Mouse (Mus musculus) thymus, adult 2 months (tissue): ENCODE results near the gene Agps. TPM values are rescaled to one million over a fixed set of nuclear protein-coding genes. Genes with fewer than 3 reads are reported as not detected.

ENCODE experiments used
- DNase-seq: peaks from one replicate; pipeline ENCODE4 v3.0.0; 2021
- H3K27ac ChIP-seq: fragments of 200-500 bp; 2 replicates; pipeline ENCODE4 v1.5.1; 2012; ENCODE audit warnings: low read length, control low read depth; ENCODE audit not compliant: control insufficient read depth, insufficient read depth
- H3K27me3 ChIP-seq: fragments of 200-500 bp; 2 replicates; pipeline ENCODE4 v1.6.1; 2012; ENCODE audit warnings: mild to moderate bottlenecking, low read length, moderate library complexity, mixed read lengths; ENCODE audit not compliant: control insufficient read depth, insufficient read depth
- H3K36me3 ChIP-seq: fragments of 200-500 bp; 2 replicates; pipeline ENCODE4 v1.6.1; 2012; ENCODE audit warnings: mild to moderate bottlenecking, low read length, moderate library complexity; ENCODE audit not compliant: control insufficient read depth, insufficient read depth
- H3K4me1 ChIP-seq: fragments of 200-500 bp; replicated peaks from 2 replicates; pipeline ENCODE4 v1.6.1; 2012; ENCODE audit warnings: low read length; ENCODE audit not compliant: control insufficient read depth, insufficient read depth
- H3K4me3 ChIP-seq: fragments of 200-500 bp; 2 replicates; pipeline ENCODE4 v1.5.1; 2012; ENCODE audit warnings: mild to moderate bottlenecking, low read length, control low read depth, moderate library complexity; ENCODE audit not compliant: control insufficient read depth, insufficient read depth
- CTCF ChIP-seq: fragments of 200-500 bp; IDR thresholded peaks from 2 replicates; pipeline ENCODE4 v1.5.1; 2012; ENCODE audit warnings: mild to moderate bottlenecking, control low read depth, low read length, moderate library complexity, borderline replicate concordance; ENCODE audit not compliant: control insufficient read depth, poor library complexity, insufficient read depth; ENCODE audit errors: extremely low read depth
- POLR2A ChIP-seq: fragments of 200-500 bp; IDR thresholded peaks from 2 replicates; pipeline ENCODE4 v1.6.1; 2012; ENCODE audit warnings: mild to moderate bottlenecking, low read length, control low read depth, moderate library complexity; ENCODE audit not compliant: control insufficient read depth, poor library complexity, insufficient read depth; ENCODE audit errors: extremely low read depth
- WGBS: fragments of 180-500 bp; shearing (Covaris S2); methylation state at CpG from one replicate; pipeline ENCODE4 v1.1.7; 2018; 5-methylcytosine and 5-hydroxymethylcytosine counted together
- polyA plus RNA-seq: library from polyadenylated mRNA; depleted of rRNA; stranded (reverse); fragments of >200 nt; gene quantifications from 2 replicates; pipeline ENCODE4 v1.2.3, GENCODE M21; 2012

Gene Agps
- polyA plus RNA-seq, 1 experiment, result 10.2 TPM

DNA sequence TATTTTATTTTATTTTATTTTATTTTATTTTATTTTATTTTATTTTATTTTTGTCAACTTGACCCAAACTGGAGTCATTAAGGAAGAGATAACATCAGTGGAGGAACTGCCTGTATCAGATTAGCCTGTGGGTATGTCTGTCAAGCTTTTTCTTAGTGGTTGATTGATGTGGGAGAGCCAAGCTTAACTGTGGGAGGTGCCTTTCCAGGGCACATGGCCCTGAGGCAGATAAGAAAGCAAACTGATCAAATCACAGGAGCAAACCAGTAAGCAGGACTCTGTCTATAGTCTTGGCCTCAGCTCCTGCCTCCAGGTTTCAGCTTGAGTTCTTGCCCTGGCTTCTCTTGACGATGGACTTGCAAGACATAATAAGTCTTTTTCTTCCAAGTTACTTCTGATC lies 6.4 kb upstream of the Agps start:
- Histone ChIP-seq H3K4me1 (peaks cover 22% of the 10 kb centered on the region), H3K27me3 (no peaks in the 10 kb centered on the region), H3K27ac (no peak overlapping the region), H3K4me3 (no peak overlapping the region), H3K36me3 (no peaks in the 10 kb centered on the region)
- TF ChIP-seq CTCF, result no peak
- TF ChIP-seq POLR2A, result no peak
- WGBS, result 5% methylated on average over 1 of the region's 1 CpGs
- peak; percentile 17 for DNase-seq

DNA sequence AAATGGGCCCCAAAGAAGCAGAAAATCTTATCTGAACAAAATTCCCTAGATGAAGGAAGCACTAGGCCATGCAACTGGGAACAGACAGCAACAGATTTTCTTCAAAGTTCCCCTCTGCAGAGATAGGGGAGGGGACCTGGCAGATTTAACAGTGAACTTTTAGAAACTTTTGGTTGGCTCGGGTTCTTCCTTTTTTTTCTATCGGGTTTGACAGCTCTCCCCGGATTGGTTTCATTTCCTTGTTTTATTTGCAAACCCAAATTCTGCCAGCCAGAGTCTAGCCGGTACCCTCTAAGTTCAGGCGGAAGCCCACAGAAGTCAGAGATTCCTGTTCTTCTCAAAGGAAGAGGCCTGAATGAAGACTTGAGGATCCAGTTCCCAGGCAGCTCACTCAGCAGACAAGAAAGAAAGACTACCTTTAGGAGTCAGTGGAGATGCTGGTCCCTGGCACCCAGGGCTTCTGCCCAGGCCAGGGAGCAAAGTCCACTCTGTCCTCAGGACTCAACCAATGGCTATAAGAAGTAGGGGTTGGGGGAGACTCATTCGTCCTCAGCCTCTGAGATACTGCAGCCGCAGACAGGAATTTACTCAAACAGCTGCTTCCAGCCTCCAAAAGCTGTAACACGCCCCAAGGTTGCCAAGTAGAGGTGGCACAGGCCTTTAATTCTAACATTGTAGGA lies 2.9 kb upstream of the Agps start:
- TF ChIP-seq POLR2A (no peak), CTCF (no peak)
- no peak for DNase-seq
- Histone ChIP-seq H3K4me3 (no peak overlapping the region), H3K4me1 (peaks cover 22% of the 10 kb centered on the region), H3K36me3 (no peaks in the 10 kb centered on the region), H3K27ac (no peak overlapping the region; the same call in 1 of the 2 replicates), H3K27me3 (no peaks in the 10 kb centered on the region)
- 40% methylated on average over 8 of the region's 8 CpGs for WGBS

DNA sequence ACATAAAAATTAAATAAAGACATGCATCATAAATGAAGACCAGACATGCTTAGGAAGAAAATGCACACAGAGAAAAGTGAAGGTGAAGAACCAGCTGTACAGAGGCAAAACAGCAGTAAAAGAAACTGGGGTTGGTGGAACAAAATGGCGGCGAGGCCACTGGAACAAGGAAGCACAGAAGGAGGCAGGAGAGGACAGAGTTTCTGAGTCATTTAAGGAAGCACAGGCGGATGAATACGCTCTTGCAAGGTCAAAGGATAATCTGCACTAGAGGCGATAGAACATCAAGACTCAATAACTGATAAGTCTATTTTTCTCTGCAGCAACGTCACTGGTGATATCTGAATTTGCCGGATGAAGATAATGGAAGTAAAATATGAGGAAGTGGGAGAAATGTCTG lies 1.7 kb upstream of the Agps start:
- no peaks in the 10 kb centered on the region for H3K27me3 ChIP-seq
- H3K4me1 ChIP-seq, result peaks cover 21% of the 10 kb centered on the region
- no peak overlapping the region for H3K27ac ChIP-seq
- TF ChIP-seq POLR2A (no peak), CTCF (no peak)
- WGBS, result 97% methylated on average over 7 of the region's 7 CpGs
- DNase-seq, result no peak
- no peaks in the 10 kb centered on the region for H3K36me3 ChIP-seq
- H3K4me3 ChIP-seq, result no peak overlapping the region

DNA sequence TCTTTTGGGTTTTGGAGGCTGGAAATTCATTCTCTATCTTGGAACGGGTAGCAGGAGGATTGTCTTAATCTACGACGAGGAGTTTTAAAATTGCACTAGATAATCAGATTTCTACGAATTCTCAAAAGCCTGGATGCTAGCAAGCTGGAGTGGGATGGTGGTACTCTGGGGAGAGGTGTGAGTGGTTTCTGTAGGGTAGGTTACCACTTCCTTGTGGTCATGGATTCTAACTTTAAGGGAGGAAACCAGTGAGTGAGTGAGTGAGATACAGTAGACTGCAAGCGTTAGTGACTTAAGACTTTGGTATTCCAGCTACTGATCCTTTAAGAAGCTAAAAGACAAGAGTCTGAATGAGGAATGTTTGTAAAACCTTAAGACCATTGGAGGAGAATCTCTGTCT lies 804 bp downstream of the Agps start:
- 0% methylated on average over 5 of the region's 5 CpGs for WGBS
- no peak for DNase-seq
- no peaks in the 10 kb centered on the region for H3K36me3 ChIP-seq
- TF ChIP-seq POLR2A (no peak), CTCF (no peak)
- H3K27ac ChIP-seq, result no peak overlapping the region
- peaks cover 16% of the 10 kb centered on the region for H3K4me1 ChIP-seq
- H3K27me3 ChIP-seq, result no peaks in the 10 kb centered on the region
- peak overlapping the region; percentile 93 for H3K4me3 ChIP-seq

DNA sequence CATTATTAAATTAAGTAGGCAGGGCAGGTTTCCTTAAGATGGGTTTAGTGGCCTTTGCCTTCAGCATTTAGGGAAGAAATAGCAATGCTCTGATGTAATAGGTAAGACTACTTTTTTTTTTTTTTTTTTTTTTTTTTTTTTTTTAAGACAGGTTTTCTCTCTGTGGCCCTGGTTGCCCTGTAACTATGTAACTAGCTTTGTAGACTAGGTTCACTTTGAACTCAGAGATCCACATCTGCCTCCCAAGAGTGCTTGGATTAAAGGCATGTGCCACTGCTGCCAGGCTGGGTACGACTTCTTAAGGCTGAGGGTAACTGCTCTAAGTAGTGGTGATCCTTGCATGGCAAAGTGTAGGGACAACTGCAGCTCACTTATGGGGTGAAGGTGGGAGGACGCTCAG lies 2.5 kb downstream of the Agps start:
- DNase-seq, result no peak
- TF ChIP-seq CTCF (no peak), POLR2A (no peak)
- H3K4me1 ChIP-seq, result peaks cover 8% of the 10 kb centered on the region

DNA sequence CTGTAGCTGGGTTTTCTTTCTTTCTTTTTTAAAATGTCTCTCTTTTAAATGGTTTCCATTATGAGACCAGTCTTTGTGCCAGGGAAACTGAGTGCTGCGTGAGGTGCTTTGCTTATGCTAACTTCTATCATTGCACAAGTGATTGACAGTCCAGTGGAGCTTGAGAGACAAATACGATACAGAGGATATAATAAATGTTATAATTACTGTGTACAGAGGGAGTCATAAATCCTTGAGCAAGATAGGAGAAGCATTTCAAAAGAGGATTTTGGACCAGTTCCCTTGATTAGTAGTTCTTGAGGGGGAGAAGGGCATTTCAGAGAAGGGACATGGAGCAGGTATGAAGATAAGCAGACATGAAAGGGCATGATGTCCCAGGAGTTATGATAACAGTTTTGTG lies 10.3 kb downstream of the Agps start:
- no peak for TF ChIP-seq POLR2A
- TF ChIP-seq CTCF, result no peak
- Histone ChIP-seq H3K27me3 (no peaks in the 10 kb centered on the region), H3K4me1 (no peaks in the 10 kb centered on the region), H3K36me3 (no peaks in the 10 kb centered on the region), H3K27ac (no peak overlapping the region), H3K4me3 (no peak overlapping the region)
- DNase-seq, result no peak
- WGBS, result 94% methylated on average over 2 of the region's 2 CpGs

More for the DNA sequence above, 2.5 kb downstream of the Agps start:
- Histone ChIP-seq H3K27ac (no peak overlapping the region), H3K4me3 (no peak overlapping the region), H3K36me3 (no peaks in the 10 kb centered on the region), H3K27me3 (no peaks in the 10 kb centered on the region)
- 88% methylated on average over 2 of the region's 2 CpGs for WGBS

DNA sequence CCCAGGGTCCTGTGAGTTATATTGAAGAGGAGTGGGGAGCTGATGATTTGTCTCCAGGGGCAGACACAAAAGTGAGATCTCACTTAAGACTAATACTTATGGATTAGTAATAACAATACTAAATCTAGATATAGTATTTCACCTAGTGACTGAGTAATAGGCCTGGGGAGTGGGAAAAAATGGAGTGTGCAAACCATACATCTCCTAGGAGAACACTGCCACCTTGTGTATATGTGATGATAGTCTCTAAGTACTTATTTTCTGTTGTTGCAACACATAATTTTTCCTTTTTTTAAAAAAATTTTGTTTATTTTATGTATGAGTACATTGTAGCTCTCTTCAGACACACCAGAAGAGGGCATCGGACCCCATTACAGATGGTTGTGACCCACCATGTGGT lies 15.7 kb downstream of the Agps start:
- no peak for DNase-seq
- 100% methylated on average over 1 of the region's 1 CpGs for WGBS
- Histone ChIP-seq H3K4me3 (no peak overlapping the region), H3K27ac (no peak overlapping the region), H3K27me3 (no peaks in the 10 kb centered on the region), H3K4me1 (no peaks in the 10 kb centered on the region), H3K36me3 (no peaks in the 10 kb centered on the region)
- no peak for TF ChIP-seq CTCF
- no peak for TF ChIP-seq POLR2A
